Comparison of ENCODE assay signal across 24 mouse cellular contexts in genomic region chr8:76998276-76998675, GRCm38 (mm10).
"Had no signal": no experiment of that assay in that cellular context is flagged by ENCODE, and none has a peak within 500 bp of the region (broad histone marks: within the 10 kb centered on the region; RNA-seq: fewer than 3 reads in every experiment).

No protein-coding gene starts in this region.

- H3K27ac ChIP-seq: gastrocnemius, adult 2 months; heart, adult 2 months; heart, embryonic 13.5 days; heart, embryonic 15.5 days; hindbrain, embryonic 13.5 days; hindbrain, embryonic 15.5 days; hindbrain, postnatal 0 days; layer of hippocampus, adult 2 months; limb, embryonic 13.5 days; limb, embryonic 15.5 days; liver, embryonic 14.5 days had no signal

- H3K27me3 ChIP-seq: heart, embryonic 13.5 days; heart, embryonic 15.5 days; hindbrain, embryonic 13.5 days; hindbrain, embryonic 15.5 days; limb, embryonic 13.5 days; limb, embryonic 15.5 days had no signal

- H3K36me3 ChIP-seq: heart, embryonic 13.5 days; heart, embryonic 15.5 days; hindbrain, embryonic 13.5 days; hindbrain, embryonic 15.5 days; limb, embryonic 13.5 days; limb, embryonic 15.5 days had no signal

- H3K4me3 ChIP-seq: gastrocnemius, adult 2 months; heart, adult 2 months; heart, embryonic 13.5 days; heart, embryonic 15.5 days; hindbrain, embryonic 13.5 days; hindbrain, embryonic 15.5 days; layer of hippocampus, adult 2 months; limb, embryonic 13.5 days; limb, embryonic 15.5 days had no signal

- H3K9ac ChIP-seq: heart, embryonic 13.5 days; heart, embryonic 15.5 days; hindbrain, embryonic 13.5 days; hindbrain, embryonic 15.5 days; limb, embryonic 13.5 days; limb, embryonic 15.5 days; liver, embryonic 14.5 days had no signal

- H3K9me3 ChIP-seq: heart, embryonic 13.5 days; heart, embryonic 15.5 days; hindbrain, embryonic 13.5 days; hindbrain, embryonic 15.5 days; limb, embryonic 15.5 days had no signal

- ATAC-seq: forebrain, embryonic 16.5 days; hindbrain, postnatal 0 days had no signal

- DNase-seq: gastrocnemius, adult 2 months; gastrocnemius, postnatal 10 days; gastrocnemius, postnatal 25 days; heart, adult 2 months; heart, postnatal 14 days; heart, postnatal 36 days; kidney, adult 18-20 months; kidney, adult 8-10 months; kidney, postnatal 10 days; kidney, postnatal 25 days; kidney, postnatal 4 days; layer of hippocampus, postnatal 36 days; left cerebral cortex, postnatal 4 days had no signal

- H3K4me2 ChIP-seq: heart, embryonic 11.5 days; heart, embryonic 13.5 days; heart, embryonic 15.5 days; hindbrain, embryonic 13.5 days; hindbrain, embryonic 15.5 days; limb, embryonic 13.5 days; limb, embryonic 15.5 days had no signal

- H3K4me1 ChIP-seq: heart, embryonic 13.5 days; heart, embryonic 15.5 days; hindbrain, embryonic 13.5 days; hindbrain, embryonic 15.5 days; limb, embryonic 13.5 days; limb, embryonic 15.5 days had no signal
